Mouse (Mus musculus) stomach, embryonic 14.5 days (tissue): ENCODE results near the gene Usp26. TPM values are rescaled to one million over a fixed set of nuclear protein-coding genes. Genes with fewer than 3 reads are reported as not detected.

Experiments
- ATAC-seq: fragments of 200-750 bp; cut with Nextera tagmentation; 2 replicates; pipeline ENCODE4 v1.8.0; 2017; ENCODE audit warnings: low read depth, moderate TSS enrichment; ENCODE audit not compliant: insufficient number of reproducible peaks, insufficient read depth, low FRiP score
- H3K27ac ChIP-seq: fragments of 300-500 bp; sonication (generic); 2 replicates; pipeline ENCODE4 v1.5.1; 2014; ENCODE audit warnings: mild to moderate bottlenecking, low read length, moderate library complexity, mixed read lengths
- H3K27me3 ChIP-seq: fragments of 300-500 bp; sonication (generic); 2 replicates; pipeline ENCODE4 v1.6.1; 2014; ENCODE audit warnings: low read length, control low read depth, mixed read lengths; ENCODE audit not compliant: control insufficient read depth, insufficient read depth
- H3K36me3 ChIP-seq: fragments of 300-500 bp; sonication (generic); 2 replicates; pipeline ENCODE4 v1.6.1; 2014; ENCODE audit warnings: mild to moderate bottlenecking, control low read depth, low read length, moderate library complexity, mixed read lengths; ENCODE audit not compliant: control insufficient read depth, insufficient read depth
- H3K4me1 ChIP-seq: fragments of 300-500 bp; sonication (generic); 2 replicates; pipeline ENCODE4 v1.6.1; 2014; ENCODE audit warnings: low read length, control low read depth, mixed read lengths; ENCODE audit not compliant: control insufficient read depth, insufficient read depth
- H3K4me2 ChIP-seq: fragments of 300-500 bp; sonication (generic); replicated peaks from 2 replicates; pipeline ENCODE4 v1.6.1; 2014; ENCODE audit warnings: low read depth, low read length, control low read depth
- H3K4me3 ChIP-seq: fragments of 300-500 bp; sonication (generic); 2 replicates; pipeline ENCODE4 v1.5.1; 2014; ENCODE audit warnings: low read depth, low read length, control low read depth
- H3K9ac ChIP-seq: fragments of 300-500 bp; sonication (generic); replicated peaks from 2 replicates; pipeline ENCODE4 v1.6.1; 2014; ENCODE audit warnings: low read depth, mild to moderate bottlenecking, control low read depth, low read length, moderate library complexity, mixed read lengths
- H3K9me3 ChIP-seq: fragments of 300-500 bp; sonication (generic); 2 replicates; pipeline ENCODE4 v1.6.1; 2016; ENCODE audit warnings: low read depth, low read length, control low read depth; ENCODE audit not compliant: control insufficient read depth
- WGBS: fragments of 180-500 bp; shearing (Covaris S2); extraction: QIAGEN DNeasy Blood & Tissue Kit; methylation state at CpG from one replicate; pipeline ENCODE4 v1.1.7; 2014; 5-methylcytosine and 5-hydroxymethylcytosine counted together
- polyA plus RNA-seq: library from polyadenylated mRNA; unstranded; fragments of >200 nt; fragmentation: Nextera tagmentation; extraction: Ambion mirVana; gene quantifications from 2 replicates; pipeline ENCODE4 v1.2.1, GENCODE M21; 2014

Gene Usp26
- not detected in 2 replicates for polyA plus RNA-seq

DNA sequence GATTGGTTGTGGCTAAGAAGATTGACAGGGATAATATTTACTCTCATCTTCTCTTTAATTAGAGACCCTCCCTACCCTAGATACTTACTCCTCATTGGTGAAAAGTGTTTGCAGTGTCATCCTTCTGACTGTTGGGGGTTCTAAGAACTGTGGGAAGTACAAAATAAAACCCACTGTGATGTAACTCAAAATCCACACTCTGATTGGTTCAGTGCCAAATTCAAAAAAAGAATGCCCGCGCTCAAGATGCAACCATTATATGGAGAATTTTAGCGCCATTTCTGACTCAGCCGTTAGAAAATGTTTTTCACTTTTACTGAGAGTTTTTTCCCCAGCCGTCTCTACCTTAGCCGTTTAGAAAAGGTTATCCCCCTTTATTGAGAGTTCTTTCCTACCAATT, at the start of gene Usp26:
Usp26 (minus strand) TSS at position 101 of the 400 bp plus-strand sequence.
- Histone ChIP-seq H3K4me2 (no peak within 1 kb of the TSS), H3K4me1 (no peaks in the 10 kb centered on the region), H3K9me3 (no peaks in the 10 kb centered on the region), H3K4me3 (no peak within 1 kb of the TSS), H3K9ac (no peak within 1 kb of the TSS), H3K27me3 (no peaks in the 10 kb centered on the region), H3K36me3 (no peaks in the 10 kb centered on the region), H3K27ac (no peak within 1 kb of the TSS)
- 86% methylated on average over 6 of the region's 6 CpGs for WGBS
- ATAC-seq = no peak

DNA sequence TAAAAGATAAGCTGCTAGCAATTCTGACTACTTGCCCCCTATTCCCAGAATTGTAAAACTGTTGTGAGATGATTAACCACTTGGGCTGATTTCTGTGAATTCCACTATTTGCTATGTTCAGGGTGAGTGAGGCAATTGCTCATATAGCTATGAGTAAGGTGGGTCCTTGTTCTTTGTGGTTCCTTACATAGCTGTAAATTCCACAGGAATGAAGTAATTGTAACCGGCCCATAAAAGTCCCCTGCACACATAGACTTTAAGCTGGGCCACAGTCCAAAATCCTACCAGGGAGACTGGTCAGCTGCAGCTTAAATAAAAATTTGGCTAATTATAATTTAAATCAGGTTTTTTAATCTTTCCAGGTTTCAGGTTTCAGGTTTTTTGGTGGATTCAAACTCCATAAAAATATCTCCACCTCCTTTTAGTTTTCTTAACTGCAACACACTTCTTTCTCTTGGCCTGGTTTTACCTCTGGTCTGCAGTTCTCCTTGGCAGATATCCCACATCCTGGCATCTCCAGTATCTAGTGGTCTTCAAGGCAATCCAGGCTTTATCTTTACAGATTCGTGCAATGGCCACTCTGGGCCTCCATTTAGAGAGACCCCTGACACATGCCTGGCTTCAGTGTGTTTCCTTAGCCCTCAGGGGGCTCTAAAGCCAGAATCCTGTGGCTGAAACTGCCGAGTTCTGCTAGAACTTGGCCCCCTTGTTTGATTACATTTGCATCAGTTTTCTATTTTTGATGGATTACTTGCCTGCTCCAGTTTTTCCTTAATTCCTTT, 13.6 kb upstream of the Usp26 start:
- 30% methylated on average over 3 of the region's 3 CpGs for WGBS
- Histone ChIP-seq H3K4me1 (no peaks in the 10 kb centered on the region), H3K36me3 (no peaks in the 10 kb centered on the region), H3K27ac (no peak overlapping the region), H3K4me2 (no peak overlapping the region), H3K27me3 (no peaks in the 10 kb centered on the region), H3K9ac (no peak overlapping the region), H3K4me3 (no peak overlapping the region), H3K9me3 (no peaks in the 10 kb centered on the region)
- no peak for ATAC-seq

GRCm38 (mm10) chrX:51767457-51767856, 33.6 kb downstream of the Usp26 start:
- Histone ChIP-seq H3K27me3 (no peaks in the 10 kb centered on the region), H3K9me3 (no peaks in the 10 kb centered on the region), H3K36me3 (no peaks in the 10 kb centered on the region), H3K27ac (no peak overlapping the region), H3K4me2 (no peak overlapping the region), H3K4me1 (no peaks in the 10 kb centered on the region), H3K4me3 (no peak overlapping the region), H3K9ac (no peak overlapping the region)
- ATAC-seq = no peak
- WGBS = 10% methylated on average over 1 of the region's 1 CpGs

- no peak overlapping the region for H3K27ac ChIP-seq
- H3K4me2 ChIP-seq = no peak overlapping the region
- H3K9me3 ChIP-seq = no peaks in the 10 kb centered on the region
- H3K9ac ChIP-seq = no peak overlapping the region
- no peaks in the 10 kb centered on the region for H3K27me3 ChIP-seq
- no peak overlapping the region for H3K4me3 ChIP-seq
- no peaks in the 10 kb centered on the region for H3K4me1 ChIP-seq
- 70% methylated on average over 2 of the region's 2 CpGs for WGBS
- no peak for ATAC-seq
- no peaks in the 10 kb centered on the region for H3K36me3 ChIP-seq
Measured at GRCm38 (mm10) chrX:51736450-51736849, 64.6 kb downstream of the Usp26 start.

DNA sequence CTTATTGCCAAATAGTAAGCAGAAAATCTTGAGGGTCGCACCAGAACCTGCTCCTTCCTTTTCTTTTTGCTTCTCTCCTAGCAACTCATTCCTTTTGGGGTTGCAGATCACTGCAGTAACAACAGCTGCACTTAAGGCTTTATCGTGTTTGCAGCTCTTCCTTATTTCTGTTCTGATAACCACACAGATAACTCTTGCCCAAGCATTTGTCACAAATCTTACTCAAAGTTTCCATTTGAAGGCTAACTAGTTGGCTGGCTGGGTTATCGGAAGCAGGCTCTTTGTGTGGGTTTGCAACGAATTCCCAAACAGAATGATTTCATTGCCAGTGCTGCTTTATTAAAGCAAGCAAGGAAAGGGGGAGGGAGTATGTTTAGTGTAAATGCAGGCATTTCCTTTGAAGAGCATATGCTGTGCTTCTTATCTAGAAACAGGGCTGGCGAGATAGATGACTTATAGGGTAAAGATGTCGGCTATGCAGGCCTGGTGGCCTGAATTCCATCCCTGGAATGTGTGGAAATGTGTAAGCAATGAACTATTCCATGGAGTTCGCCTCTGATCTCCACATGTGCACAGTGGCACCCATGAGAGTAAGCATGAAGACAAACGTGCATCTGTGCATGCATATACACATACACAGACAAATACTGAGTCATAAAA, 86.8 kb downstream of the Usp26 start:
- no peaks in the 10 kb centered on the region for H3K9me3 ChIP-seq
- no peaks in the 10 kb centered on the region for H3K4me1 ChIP-seq
- H3K36me3 ChIP-seq = no peaks in the 10 kb centered on the region
- H3K4me2 ChIP-seq = no peak overlapping the region
- H3K27ac ChIP-seq = no peak overlapping the region
- 57% methylated on average over 8 of the region's 8 CpGs for WGBS
- H3K4me3 ChIP-seq = no peak overlapping the region
- ATAC-seq = no peak
- H3K9ac ChIP-seq = no peak overlapping the region
- no peaks in the 10 kb centered on the region for H3K27me3 ChIP-seq

GRCm38 (mm10) chrX:51712996-51713395, 88.0 kb downstream of the Usp26 start:
- Histone ChIP-seq H3K4me3 (no peak overlapping the region), H3K36me3 (no peaks in the 10 kb centered on the region), H3K4me1 (no peaks in the 10 kb centered on the region), H3K9me3 (no peaks in the 10 kb centered on the region), H3K4me2 (no peak overlapping the region), H3K27ac (no peak overlapping the region), H3K9ac (no peak overlapping the region), H3K27me3 (no peaks in the 10 kb centered on the region)
- no peak for ATAC-seq
- 63% methylated on average over 1 of the region's 1 CpGs for WGBS

Other genes with a start within 250 kb of the Usp26 start
- gene Hs6st2, start 119.4 kb downstream of the Usp26 start, polyA plus RNA-seq = 9.8 and 10.3 TPM in 2 replicates
- gene 1700080O16Rik, start 171.5 kb upstream of the Usp26 start, polyA plus RNA-seq = not detected in 2 replicates